Mouse (Mus musculus): ENCODE data around the gene Cdk14.

DNA sequence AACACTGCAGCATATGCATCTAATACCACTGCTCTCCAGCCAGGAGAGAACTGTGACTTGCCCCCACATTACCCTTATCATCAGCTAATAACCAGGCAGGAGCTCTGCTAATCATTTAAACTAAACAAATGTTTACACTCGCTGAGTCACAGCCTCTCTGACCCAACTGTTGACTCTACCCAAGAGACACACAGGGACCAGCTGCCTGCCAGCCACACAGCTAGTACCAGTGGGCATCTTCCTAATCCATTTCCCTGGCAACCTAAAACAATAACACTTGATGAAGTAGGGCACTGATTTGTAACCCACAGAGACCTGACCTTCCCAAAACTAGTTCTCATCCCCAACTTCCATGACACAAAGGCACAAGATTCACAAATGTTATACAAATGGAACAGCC lies 119.8 kb downstream of the Cdk14 start:
- no peak for TF ChIP-seq POLR2A (IDR thresholded peaks at IDR 0.05; ENCODE audit: insufficient read length, low read depth)
- TF ChIP-seq MYOG (IDR thresholded peaks at IDR 0.05; ENCODE audit: control insufficient read depth in 1 of 3, insufficient read depth in 1 of 3, insufficient read length in 2 of 3, low read depth in 2 of 3), result no peak
